ENCODE assay signal across 20 mouse cellular contexts in the genomic region with DNA sequence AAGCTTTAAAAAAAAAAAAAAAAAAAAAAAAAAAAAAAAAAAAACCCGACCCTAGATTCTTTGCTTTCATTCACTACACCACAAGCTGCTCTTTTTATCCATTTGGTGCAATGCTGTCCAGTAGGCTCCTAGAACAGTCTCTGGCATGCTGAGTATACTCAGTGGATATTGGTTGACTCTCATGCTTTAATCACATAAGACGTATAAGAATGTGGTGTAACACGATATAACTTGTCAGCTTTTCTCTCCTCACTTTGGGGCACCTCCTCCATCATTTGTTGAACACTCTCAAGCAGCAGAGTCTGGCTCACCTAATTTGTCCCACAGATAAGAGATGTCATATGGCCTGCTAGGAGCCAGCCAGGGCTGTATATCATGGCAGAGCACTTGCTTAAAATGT. TPM values are rescaled to one million over a fixed set of nuclear protein-coding genes. Genes with fewer than 3 reads are reported as not detected.
A peak's percentile ranks its signal among the peaks of the same experiment; 100 is the strongest.
DNase-seq lines count a peak whose midpoint lies in the region; ATAC-seq and TF ChIP-seq lines count a peak whose summit lies in the region.
"Had no signal": no experiment of that assay in that cellular context is flagged by ENCODE, and none has a peak within 500 bp of the region (broad histone marks: within the 10 kb centered on the region; RNA-seq: fewer than 3 reads in every experiment).

No protein-coding gene starts in this region.

- no peak overlapping the region for H3K4me2 ChIP-seq in lung, embryonic 14.5 days
- H3K4me2 ChIP-seq in liver, embryonic 12.5 days = peak overlapping the region; percentile 45
- H3K4me2 ChIP-seq: embryonic facial prominence, embryonic 13.5 days; limb, embryonic 15.5 days had no signal

- DNase-seq in lung, embryonic 14.5 days = peak; percentile 63
- DNase-seq in lung, adult 2 months = no peak
- peak; percentile 11 for DNase-seq in MN1 (ENCODE audit: low spot score)
- DNase-seq in adrenal gland, postnatal 4 days (ENCODE audit: low spot score in 2 of 2) = no peak
- DNase-seq in layer of hippocampus, adult 9-11 months = no peak
- DNase-seq: adrenal gland, adult 8-10 months; B cell, adult 2 months; cerebellum, postnatal 25 days; forebrain, postnatal 0 days; kidney, adult 2 months; kidney, postnatal 10 days; retina, postnatal 1 day; thymus, postnatal 25 days had no signal

- no peak overlapping the region for H3K9ac ChIP-seq in lung, embryonic 14.5 days
- H3K9ac ChIP-seq in liver, embryonic 12.5 days = no peak overlapping the region
- H3K9ac ChIP-seq: embryonic facial prominence, embryonic 13.5 days; forebrain, postnatal 0 days; limb, embryonic 15.5 days had no signal

- ATAC-seq in lung, embryonic 14.5 days (ENCODE audit: insufficient read depth) = peak; percentile 87; the same call in 1 of the 2 replicates
- peak; percentile 82 for ATAC-seq in liver, embryonic 12.5 days
- peak; percentile 69 for ATAC-seq in megakaryocyte-erythroid progenitor cell, adult 5-6 weeks (replicated peaks; ENCODE audit: low FRiP score, low TSS enrichment, poor library complexity, severe bottlenecking)
- ATAC-seq: forebrain, postnatal 0 days; hindbrain, postnatal 0 days had no signal

- WGBS in lung, embryonic 14.5 days = 9% methylated on average over 3 of the region's 3 CpGs
- 31% methylated on average over 3 of the region's 3 CpGs for whole genome bisulfite sequencing in lung, adult 2 months
- 37% methylated on average over 3 of the region's 3 CpGs for WGBS in liver, embryonic 12.5 days (ENCODE audit: insufficient replicate concordance)

- 0 out of 2 replicates have a peak, but pooled peaks cover 4% of the 10 kb centered on the region for H3K4me1 ChIP-seq in lung, embryonic 14.5 days (ENCODE audit: insufficient read depth)
- peaks cover 2% of the 10 kb centered on the region for H3K4me1 ChIP-seq in lung, adult 2 months (ENCODE audit: control insufficient read depth, insufficient read depth, low read length)
- peaks cover 90% of the 10 kb centered on the region for H3K4me1 ChIP-seq in liver, embryonic 12.5 days

- H3K27ac ChIP-seq in lung, embryonic 14.5 days (ENCODE audit: low read depth) = no peak overlapping the region
- H3K27ac ChIP-seq in liver, embryonic 12.5 days = peak overlapping the region; percentile 75
- H3K27ac ChIP-seq: embryonic facial prominence, embryonic 13.5 days; hindbrain, embryonic 10.5 days; hindbrain, postnatal 0 days; limb, embryonic 15.5 days; midbrain, embryonic 10.5 days had no signal

- no peaks in the 10 kb centered on the region for H3K36me3 ChIP-seq in lung, embryonic 14.5 days (ENCODE audit: insufficient read depth)
- peaks cover 27% of the 10 kb centered on the region for H3K36me3 ChIP-seq in liver, embryonic 12.5 days
- H3K36me3 ChIP-seq: embryonic facial prominence, embryonic 13.5 days; hindbrain, embryonic 10.5 days; limb, embryonic 15.5 days; midbrain, embryonic 10.5 days had no signal

- no peak for TF ChIP-seq POLR2A in lung, adult 2 months (IDR thresholded peaks at IDR 0.05; ENCODE audit: borderline replicate concordance, extremely low read depth, low read depth, low read length)

- no peak overlapping the region for H3K4me3 ChIP-seq in lung, embryonic 14.5 days (ENCODE audit: low read depth, low read length)
- no peak overlapping the region for H3K4me3 ChIP-seq in lung, adult 2 months (replicated peaks; ENCODE audit: extremely low read depth, low read depth, low read length)
- no peak overlapping the region for H3K4me3 ChIP-seq in liver, embryonic 12.5 days
- H3K4me3 ChIP-seq: embryonic facial prominence, embryonic 13.5 days; hindbrain, embryonic 10.5 days; limb, embryonic 15.5 days; midbrain, embryonic 10.5 days had no signal

- no peaks in the 10 kb centered on the region for H3K9me3 ChIP-seq in lung, embryonic 14.5 days (ENCODE audit: low read depth, low read length)
- H3K9me3 ChIP-seq in liver, embryonic 12.5 days (replicated peaks) = no peaks in the 10 kb centered on the region
- H3K9me3 ChIP-seq: embryonic facial prominence, embryonic 13.5 days; hindbrain, embryonic 10.5 days; limb, embryonic 15.5 days; midbrain, embryonic 10.5 days had no signal

- no peak for TF ChIP-seq CTCF in lung, embryonic 14.5 days (IDR thresholded peaks at IDR 0.05; ENCODE audit: low read depth)
- no peak for TF ChIP-seq CTCF in lung, adult 2 months (IDR thresholded peaks at IDR 0.05; ENCODE audit: insufficient read depth, low read length)

- no peaks in the 10 kb centered on the region for H3K27me3 ChIP-seq in lung, embryonic 14.5 days (ENCODE audit: insufficient read depth, low read length)
- H3K27me3 ChIP-seq in liver, embryonic 12.5 days (replicated peaks) = no peaks in the 10 kb centered on the region
- H3K27me3 ChIP-seq: embryonic facial prominence, embryonic 13.5 days; limb, embryonic 15.5 days had no signal

RNA-seq across cellular contexts. Expression of a gene that starts 11.6 kb away (rescaled TPM):
- polyA plus RNA-seq in lung, embryonic 14.5 days (2014; fragmentation: Nextera tagmentation; extraction: Ambion mirVana) = 2.7 and 3.4 TPM in 2 replicates
- 7.3 and 9.1 TPM in 2 replicates for polyA plus RNA-seq in lung, adult 2 months (2012; rRNA removed)
- polyA plus RNA-seq in liver, embryonic 12.5 days (2016; fragmentation: Nextera tagmentation; extraction: Ambion mirVana) = 11.3 and 12.9 TPM in 2 replicates
- 1.6 and 6.4 TPM in 2 replicates for total RNA-seq in megakaryocyte-erythroid progenitor cell, adult 5-6 weeks (2014; fragmentation: Nextera tagmentation)
- total RNA-seq in megakaryocyte-erythroid progenitor cell, adult 5-6 weeks (2017) = 2.5 and 8.8 TPM in 2 replicates
- total RNA-seq in adrenal gland, postnatal 4 days (2021) = 1 to 10 TPM; 4.4 to 4.6 TPM

RNA-seq across cellular contexts. Expression of a gene that starts 12.4 kb away (rescaled TPM):
- 18.2 and 20.8 TPM in 2 replicates for polyA plus RNA-seq in lung, embryonic 14.5 days (2014; fragmentation: Nextera tagmentation; extraction: Ambion mirVana)
- 54.8 and 56.1 TPM in 2 replicates for polyA plus RNA-seq in lung, adult 2 months (2012; rRNA removed)
- polyA plus RNA-seq in liver, embryonic 12.5 days (2016; fragmentation: Nextera tagmentation; extraction: Ambion mirVana) = 26.8 and 28.9 TPM in 2 replicates
- 24.3 and 27.9 TPM in 2 replicates for total RNA-seq in megakaryocyte-erythroid progenitor cell, adult 5-6 weeks (2014; fragmentation: Nextera tagmentation)
- total RNA-seq in megakaryocyte-erythroid progenitor cell, adult 5-6 weeks (2017) = 5.1 and 9.2 TPM in 2 replicates
- total RNA-seq in adrenal gland, postnatal 4 days (2021) = 100 to 1,000 TPM in 1 of 2 experiments, 10 to 100 TPM in 1; 97.4 to 117 TPM

Comparison
In these comparisons a context has a peak if more than half of its experiments do, and no peak if none do; other contexts are left out.
1. DNase-seq: peak in lung, embryonic 14.5 days (single experiment) and MN1 (single experiment); none in lung, adult 2 months (single experiment), adrenal gland, postnatal 4 days (0 of 2) and layer of hippocampus, adult 9-11 months (single experiment).
2. Peak in every context shown above with its lines, with median percentiles within 50 percentile points of each other: ATAC-seq.